Mouse (Mus musculus) left cerebral cortex, postnatal 4 days (tissue): ENCODE measurements around the gene Wwc1. TPM values are rescaled to one million over a fixed set of nuclear protein-coding genes. Genes with fewer than 3 reads are reported as not detected.
"Not testable (repeated sequence)": the region's sequence is repeated elsewhere in the genome, so short reads cannot be mapped to it uniquely, and the experiment has no call there.

Source experiments
- DNase-seq: peaks from one replicate; pipeline ENCODE4 v3.0.0-alpha.2; 2022
- intact Hi-C: fragments of 180-260 bp; cut with DNase I; formaldehyde crosslinking; loops from one replicate; pipeline ENCODE4 v1.15.1; 2025
- total RNA-seq, 2 experiments: library from RNA; stranded (reverse); gene quantifications; 2 replicates each; pipeline ENCODE4 v1.2.3; 2021

The Wwc1 gene
- total RNA-seq, 2 experiments from 2014 or later: 106 to 129 TPM

DNA sequence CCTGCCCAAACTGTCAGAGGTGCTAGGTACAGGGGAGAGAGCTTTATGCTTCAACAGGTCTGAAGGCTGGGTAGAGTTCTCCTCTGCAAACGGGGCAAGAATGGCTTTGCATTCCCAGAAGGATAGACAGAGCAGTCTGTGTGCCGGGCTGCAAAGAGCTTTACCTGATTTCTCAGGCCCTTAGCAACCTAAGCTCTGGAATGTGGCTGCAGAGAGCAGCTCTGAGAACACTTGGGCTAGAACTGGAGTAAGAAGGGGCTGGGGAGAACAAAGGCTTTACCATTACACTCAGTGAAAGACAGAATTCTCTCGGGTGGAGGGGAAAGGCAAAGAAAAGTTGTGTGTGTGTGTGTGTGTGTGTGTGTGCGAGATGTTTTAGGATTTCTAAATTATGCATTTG, 86.9 kb downstream of the Wwc1 start:
- intact Hi-C loops: no loop called here
- no peak for DNase-seq

DNA sequence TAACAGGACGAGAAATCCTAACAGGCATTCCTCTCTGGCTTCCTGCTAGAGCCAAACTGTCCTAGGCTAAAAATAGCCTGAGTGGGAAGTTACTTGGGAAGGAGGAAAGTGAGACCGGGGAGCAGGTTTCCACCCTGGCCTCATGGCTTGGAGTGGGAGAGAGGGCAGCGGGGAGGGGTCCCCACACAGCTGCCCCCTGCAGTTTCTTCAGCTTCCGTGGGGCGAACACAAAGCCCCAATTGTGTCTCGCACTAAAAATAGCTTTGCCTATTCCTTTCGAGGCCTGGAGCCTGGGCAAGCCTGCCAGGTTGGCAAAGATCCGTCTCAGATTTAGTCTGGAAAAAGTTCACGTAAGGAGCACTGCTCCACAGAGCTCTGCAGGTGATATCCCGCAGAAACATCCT, 87.3 kb downstream of the Wwc1 start:
- DNase-seq: no peak
- intact Hi-C loops: no loop called here

DNA sequence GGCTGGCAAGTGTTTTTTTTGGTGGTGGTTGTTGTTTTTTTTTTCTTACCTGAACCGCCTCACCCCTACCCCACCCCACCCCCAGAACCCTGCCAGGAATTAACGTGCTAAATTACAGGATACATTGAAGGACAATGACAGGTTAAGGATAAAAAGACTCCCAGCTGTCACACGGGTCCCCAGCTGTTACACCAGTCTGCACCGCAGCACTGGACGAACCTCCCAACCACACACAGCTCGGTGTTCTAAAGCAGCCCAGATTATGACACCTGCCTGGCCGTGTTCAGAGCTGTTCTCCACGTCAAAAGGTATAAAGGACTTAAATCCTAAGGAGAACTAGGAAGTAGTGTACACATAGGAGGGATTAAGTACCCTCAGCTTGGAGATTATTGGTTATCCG, 88.0 kb downstream of the Wwc1 start:
- no peak for DNase-seq
- intact Hi-C loops: no loop called here

DNA sequence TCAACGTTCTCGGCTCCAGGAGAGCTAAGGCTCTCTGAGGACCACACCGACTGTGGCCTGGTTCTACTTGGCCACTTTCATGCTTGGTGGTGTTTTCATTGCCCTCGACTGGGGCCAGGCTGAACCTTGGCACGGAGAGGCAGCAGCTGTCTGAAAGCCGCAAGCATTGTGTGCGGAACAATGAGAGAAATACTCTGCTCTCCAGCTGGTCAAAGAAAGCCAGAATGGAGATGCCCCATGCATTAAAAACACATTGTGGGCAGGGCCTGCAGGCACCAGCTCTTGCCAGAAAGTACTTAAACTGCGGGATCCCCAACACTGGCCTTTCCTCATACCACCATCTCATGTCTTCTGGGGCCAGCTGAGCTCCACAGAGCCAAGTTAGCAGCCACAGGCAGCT, 91.5 kb downstream of the Wwc1 start:
- DNase-seq: peak; percentile 27

DNA sequence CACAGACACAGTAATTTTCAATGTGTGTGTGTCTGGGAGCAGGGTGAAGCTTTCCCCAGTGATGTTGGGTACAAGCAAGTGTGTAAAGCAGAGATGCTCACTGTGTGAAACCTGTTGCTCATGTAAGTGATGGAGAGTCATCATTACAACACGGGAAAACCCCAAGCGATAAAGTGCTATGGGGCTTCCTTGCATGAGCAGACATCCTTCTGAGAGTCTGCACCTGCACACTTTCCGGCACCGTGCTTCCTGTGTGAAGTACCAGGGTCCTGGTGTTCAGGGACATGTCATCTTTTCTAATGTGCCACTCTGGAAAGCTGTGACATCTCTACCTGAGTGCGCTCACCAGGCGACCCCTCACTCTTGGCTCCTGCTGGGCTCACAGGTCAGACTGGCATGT, 97.5 kb downstream of the Wwc1 start:
- intact Hi-C loops: no loop called here
- no peak for DNase-seq

More for the DNA sequence above, 91.5 kb downstream of the Wwc1 start:
- intact Hi-C loops: no loop called here

DNA sequence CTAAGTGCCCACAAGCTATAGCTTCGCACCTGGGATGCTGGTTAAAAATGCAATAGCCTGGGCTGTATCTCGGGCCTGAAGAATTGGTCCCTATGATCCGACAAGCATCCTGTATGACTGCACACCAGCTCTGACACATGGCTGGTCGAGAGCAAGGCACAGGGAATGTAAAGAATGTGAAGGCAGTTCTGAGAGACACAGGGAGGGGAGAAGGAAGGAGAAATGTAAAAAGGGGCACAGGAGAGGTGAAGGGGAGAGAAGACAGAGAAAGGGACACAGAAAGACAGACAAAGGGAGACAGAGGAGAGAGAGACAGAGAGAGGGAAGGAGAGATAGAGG, 101.8 kb downstream of the Wwc1 start:
- DNase-seq: no peak
- intact Hi-C loops: no loop called here

DNA sequence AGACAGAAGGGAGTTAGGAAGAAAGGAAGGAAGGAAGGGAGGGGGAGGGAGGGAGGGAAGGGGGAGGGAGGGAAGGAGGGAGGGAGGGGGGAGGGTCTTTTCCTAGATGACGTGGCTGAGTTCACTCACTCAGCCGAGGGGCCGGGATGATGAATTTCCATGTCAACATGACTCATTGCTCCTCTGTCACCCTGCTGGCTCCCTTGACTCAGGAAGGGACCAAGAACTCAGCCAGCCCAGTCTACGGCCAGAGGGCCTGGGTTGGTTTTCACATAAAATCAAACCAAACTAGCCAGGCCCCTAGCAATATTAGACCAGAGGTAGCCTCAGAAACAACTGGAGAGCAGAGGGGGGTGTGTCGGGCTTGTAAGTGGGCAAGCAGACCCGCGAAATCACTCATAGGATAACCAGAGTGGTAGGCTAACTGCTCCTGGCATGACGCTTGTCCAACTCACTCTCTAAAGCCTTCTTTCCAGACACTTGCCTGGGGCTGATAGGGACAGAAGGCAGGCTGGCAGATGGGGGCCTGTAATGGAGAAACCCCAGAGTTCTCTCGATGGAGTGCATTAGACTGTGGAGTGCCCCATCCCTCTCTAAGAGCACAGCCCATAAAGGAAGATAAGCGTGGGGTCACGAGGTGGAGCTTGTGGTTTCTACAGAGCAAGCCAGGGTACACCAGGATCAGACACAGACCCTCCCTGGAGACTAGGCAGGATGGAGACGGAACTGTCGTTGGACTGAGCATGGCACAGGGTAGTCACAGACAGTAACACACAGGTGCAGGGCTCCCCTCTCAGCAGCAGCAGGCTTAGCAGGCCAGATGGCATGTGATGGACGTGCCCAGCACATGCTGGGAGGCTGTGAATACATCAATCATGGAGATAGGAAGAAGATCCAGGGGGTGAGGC, 102.4 kb downstream of the Wwc1 start:
- intact Hi-C loops: no loop called here
- peak; percentile 72 for DNase-seq

DNA sequence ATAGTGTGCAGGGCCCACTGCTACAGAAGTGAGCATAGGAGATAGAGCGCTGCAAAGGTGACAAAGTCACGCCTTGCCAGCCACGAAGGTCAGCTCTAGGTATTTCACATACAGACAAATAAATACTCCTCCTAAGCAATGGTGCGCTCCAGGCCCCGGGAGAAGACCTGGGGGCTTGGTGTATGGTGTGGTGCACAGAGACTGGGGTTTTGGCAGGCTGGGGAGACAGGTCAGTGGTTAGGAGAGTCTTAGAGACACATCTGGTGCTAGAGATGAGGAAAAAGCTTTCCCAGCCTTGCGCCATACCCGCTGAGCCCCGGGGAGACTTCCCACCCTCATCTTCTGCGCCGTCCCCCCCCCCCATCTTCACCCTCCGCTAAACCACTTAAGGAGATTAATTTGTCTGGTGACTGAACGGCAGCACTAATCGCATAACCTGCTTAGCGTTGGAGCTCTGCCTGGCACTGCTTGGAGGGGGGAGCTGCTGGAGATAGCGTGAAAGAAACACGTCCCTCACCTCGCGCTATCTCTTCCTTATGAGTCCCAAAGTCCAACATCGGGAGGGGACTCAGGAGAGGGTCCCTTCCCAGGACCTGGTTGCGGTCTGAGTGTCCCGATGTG, 106.6 kb downstream of the Wwc1 start:
- intact Hi-C loops: no loop called here
- no peak for DNase-seq

DNA sequence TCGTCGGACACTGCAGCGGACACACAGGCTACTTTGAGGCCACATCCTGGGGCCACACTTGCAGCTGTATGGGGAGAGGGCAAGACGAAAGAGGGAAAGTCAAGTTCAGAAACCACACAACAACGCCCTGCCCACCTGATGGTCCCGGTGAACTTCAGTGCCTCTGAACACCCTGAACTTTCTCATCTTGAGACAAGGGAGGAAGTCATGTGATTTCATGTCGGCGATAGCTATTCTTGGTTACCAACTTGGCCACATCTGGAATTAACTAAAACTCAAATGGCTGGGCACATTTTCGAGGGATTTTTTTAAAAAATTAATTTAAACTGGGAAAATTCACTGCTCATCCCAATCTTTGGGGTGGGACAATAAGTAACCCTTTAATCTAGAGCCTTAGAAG, 109.4 kb downstream of the Wwc1 start:
- no peak for DNase-seq
- intact Hi-C loops: no loop called here

DNA sequence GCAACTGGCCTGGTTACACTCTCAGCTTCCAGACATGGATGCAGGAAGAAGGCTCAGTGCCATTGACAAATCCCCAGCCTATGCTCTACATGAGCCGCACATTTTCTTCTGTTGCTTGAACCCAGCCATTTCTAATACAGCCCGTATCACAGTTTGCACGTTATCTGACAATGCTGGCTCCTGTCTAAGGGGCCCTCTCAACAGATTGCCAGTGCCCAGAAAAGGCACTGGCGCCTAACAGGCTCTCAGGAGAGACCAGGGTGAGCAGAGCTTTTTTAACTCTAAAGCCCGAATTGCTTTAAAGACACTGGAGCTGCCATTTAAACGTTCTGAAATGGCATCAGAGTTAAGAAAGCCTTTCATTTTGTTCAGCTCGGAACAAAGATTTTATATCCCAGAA, 114.2 kb downstream of the Wwc1 start:
- intact Hi-C loops: loop anchor here (5.0 kb wide), 1 partner anchor 111 kb away; no protein-coding TSS in a partner anchor
- no peak for DNase-seq

DNA sequence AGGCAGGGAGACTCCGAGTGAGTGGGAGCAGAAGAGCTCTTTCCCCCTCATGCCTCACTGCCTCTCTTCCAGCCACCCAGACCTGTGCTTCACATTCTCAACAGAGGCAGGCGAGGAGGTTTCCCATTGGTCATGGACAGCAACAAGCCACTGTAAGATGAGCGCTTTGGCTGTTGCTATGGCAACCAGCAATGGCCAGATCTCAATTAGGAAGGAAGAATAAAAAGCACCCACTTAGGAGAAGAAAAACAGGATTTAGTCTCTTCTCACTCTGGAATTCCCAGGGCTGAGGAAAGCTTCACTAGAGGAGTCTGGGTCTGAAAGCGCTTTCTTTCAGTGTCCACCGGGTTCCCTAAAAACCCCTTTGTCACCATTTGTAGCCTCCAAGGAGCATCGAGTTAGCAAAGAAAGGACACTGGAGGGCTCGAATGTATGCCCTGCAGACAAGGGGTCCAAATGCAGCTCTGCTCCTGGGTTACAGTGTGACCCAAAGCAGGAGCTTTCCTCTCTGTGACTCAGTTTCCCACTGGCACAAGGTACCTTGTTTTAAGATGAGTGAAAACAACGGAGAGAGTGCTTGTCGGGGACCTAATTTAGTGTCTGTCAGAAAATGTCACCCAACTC, 115.2 kb downstream of the Wwc1 start:
- intact Hi-C loops: loop anchor here (5.0 kb wide), 1 partner anchor 112 kb away; no protein-coding TSS in a partner anchor
- DNase-seq: peak; percentile 68

DNA sequence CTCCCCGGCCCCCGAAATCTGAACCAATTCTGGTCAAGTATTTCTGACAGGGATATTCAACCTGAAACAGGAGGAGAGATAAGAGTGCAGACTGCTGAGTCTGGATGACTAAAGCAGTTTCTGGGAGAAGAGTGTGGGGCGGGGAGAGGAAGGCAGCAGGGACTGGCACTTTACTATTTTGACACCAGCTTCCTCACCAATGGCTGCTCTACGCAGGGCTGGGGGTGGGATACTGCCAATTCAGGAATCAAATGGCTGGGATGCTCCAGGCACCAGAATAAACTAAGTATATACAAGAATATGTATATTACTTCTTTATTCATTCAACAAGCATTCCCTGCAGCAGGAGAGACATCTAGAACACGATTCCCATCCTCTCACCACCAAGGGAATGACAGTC, 116.7 kb downstream of the Wwc1 start:
- intact Hi-C loops: no loop called here
- DNase-seq: no peak

DNA sequence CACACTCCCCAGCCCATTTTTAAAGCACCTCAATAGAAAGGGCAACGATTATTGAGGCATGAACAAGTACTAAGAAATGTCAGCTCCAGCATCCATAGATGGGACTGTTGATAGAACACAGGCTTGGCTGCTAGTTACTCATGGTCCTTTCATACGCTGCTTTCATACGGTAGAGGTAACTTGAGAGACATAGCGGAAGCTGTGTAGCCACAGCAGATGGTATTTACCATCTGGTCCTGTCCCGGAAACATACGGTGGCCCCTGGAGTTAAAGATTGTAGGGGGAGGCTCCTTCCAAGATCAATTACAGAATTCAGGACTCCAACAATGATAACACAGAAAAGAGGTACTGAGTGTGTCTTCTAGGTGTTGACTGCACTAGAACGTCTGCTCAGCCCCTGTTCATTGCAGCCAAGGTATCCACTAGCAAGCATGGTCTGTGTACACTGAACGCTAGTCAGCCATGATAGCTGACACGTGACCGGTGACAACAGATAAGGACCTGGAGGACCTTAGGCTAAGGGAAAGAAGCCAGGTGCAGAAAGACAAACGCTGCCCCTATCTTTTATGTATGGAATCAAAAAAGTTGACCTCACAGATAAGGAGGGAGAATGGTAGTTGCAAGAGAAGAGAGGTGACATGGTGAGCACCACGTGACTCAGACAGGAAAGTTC, 122.8 kb downstream of the Wwc1 start:
- intact Hi-C loops: no loop called here
- DNase-seq: no peak

DNA sequence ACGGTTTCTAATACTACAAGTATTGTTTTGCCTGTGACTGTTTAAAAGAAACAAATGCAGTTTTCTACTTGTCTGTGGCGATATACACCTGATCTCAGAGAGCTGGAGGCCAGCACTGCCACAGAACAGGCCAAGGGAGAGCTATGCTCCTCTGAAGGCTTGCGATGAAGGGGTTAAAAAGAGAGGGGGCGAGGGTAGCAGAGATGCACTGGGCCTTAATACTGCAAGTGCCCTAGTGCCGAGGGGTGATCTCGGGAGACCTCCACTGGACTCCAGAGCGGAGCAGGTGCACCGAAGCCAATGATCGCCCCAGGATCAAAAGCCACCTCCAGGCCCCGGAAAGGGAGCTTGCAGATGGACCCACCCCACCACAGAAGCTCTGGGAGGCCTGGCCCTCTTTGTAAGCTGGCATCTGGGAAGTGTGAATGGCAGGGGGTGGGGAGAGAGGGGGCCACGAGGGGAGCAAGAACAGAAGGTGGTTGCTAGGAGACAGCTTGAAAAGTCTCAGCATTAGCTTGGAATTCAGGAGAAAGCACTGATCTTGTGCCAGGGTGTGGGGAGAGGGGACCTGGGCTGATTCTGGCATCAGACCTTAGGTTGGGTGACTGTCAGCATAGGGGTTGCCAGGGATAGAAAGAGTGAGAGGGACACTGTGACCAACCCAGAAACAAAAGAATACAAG, 123.8 kb downstream of the Wwc1 start:
- intact Hi-C loops: no loop called here
- DNase-seq: peak; percentile 83

DNA sequence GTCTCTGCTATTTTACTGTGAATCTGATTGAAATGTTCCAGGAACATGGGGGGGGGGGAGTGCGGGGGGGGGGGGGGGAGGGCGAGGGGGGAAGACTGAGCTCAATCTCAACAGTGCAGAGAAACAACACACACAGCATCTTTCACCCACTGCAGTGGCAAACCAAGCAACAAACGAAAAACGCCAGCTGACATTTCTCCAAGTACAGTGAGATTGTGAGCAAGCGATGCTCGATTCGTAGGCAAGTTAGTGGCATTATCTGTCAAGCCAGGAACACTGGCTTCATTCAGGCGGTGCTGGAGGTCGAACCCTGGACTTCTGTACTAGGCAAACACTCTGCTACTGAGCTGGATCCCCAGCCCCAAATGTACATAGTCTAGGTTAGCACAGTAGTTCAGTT, 124.8 kb downstream of the Wwc1 start:
- intact Hi-C loops: no loop called here
- DNase-seq: no peak

DNA sequence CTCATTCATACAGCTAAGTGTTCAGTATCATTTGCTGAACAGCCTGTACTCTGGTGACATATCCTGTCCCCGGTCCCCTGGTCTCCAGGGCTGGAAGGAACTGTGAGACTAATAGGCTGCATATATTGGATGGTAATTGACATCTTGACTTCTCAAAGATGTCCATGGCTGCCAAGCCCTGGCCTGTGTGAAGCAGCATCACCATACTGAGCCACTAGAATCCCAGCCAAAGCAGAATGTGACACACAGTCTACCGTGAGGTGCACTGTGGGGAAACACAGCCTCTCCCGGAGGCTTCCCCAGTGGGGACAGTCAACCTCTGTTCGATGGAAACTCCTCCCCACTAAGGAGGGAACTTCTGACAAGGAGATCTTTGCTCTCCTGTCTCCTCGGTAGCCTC, 125.4 kb downstream of the Wwc1 start:
- intact Hi-C loops: no loop called here
- peak; percentile 52 for DNase-seq

DNA sequence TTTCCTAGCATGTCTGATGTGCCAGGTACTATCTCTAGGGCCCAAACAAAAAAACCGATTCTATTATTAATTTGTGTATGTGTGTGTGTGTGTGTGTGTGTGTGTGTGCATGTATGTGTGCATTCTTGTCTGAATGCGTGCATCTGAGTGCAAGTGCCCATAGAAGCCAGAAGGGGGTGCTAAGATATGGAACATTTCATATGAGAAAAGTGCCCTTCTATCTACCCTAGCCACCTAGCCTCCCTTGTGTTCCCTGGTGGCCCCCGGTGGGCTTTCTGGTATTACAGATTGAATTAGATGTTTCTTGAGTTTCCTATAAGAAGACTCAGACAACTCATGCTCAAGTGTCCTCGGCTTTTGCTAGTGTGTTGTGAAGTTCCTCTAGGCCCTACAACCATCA, 126.7 kb downstream of the Wwc1 start:
- intact Hi-C loops: no loop called here
- DNase-seq: no peak

DNA sequence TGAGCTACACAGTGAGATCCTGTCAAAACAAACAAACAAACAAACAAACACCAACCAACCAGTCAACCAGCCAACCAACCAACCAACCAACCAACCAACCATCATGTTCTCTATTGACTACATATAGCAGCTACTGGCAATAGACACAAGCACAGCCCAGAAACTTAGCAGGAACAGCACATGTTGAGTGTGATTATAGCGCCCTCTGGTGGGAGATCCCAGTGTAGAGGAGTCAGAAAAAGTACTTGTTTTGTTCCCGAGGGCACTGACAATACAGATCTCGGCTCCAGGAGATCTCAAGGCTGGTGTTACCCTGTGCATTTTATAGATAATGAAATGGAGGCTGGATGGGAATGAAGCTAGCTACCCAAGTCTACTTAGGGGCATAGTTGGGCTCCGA, 127.6 kb downstream of the Wwc1 start:
- intact Hi-C loops: no loop called here
- DNase-seq: peak; percentile 43

DNA sequence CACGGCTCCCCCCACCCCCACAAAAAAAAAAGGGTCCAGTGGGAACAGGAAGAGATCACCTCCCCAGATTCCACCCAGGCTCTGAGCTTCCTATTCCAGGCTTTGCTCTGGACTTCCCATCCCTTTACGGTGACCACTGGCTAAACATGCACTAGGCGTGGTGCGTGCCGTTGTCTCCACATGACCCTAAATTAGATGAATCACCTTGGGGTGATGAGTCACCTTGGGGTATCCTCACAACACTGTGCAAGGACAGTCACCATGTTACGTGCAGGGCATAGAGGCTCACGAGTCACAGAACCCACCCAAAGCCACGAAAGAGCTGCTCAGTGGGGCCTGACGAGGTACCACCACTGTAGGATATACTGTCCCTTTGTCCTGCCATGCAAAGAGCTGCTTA, 136.0 kb downstream of the Wwc1 start:
- intact Hi-C loops: no loop called here

DNA sequence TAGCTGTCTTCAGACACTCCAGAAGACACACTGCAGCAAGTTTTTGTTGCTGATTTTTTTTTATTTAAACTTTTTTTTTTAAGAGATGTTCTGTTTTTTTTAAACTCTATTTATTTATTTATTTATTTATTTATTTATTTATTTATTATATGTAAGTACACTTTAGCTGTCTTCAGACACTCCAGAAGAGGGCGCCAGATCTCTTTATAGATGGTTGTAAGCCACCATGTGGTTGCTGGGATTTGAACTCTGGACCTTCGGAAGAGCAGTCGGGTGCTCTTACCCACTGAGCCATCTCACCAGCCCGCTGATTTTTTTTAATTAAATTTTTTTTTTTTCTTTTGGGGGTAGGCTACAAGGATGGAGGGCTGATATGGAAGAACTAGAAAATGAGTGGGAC, 137.8 kb downstream of the Wwc1 start:
- intact Hi-C loops, DNase-seq: not testable (repeated sequence)

More for the DNA sequence above, 136.0 kb downstream of the Wwc1 start:
- DNase-seq: no peak
